Mouse (Mus musculus): ENCODE data around the gene Spag8.
A peak's percentile ranks its signal among the peaks of the same experiment; 100 is the strongest.

The Spag8 gene

GRCm38 (mm10) chr4:43653161-43654015 is at the start of gene Spag8:
TSS of gene Spag8 (minus strand) at chr4:43653594.
- ATAC-seq (ENCODE audit: insufficient number of reproducible peaks, low FRiP score, low TSS enrichment) = no peak

- no peak for ATAC-seq (ENCODE audit: insufficient number of reproducible peaks, low FRiP score, low TSS enrichment)
Measured at GRCm38 (mm10) chr4:43700707-43701106, 47.3 kb upstream of the Spag8 start, which contains the start of gene Olfr70. TSS of gene Olfr70 (minus strand) at chr4:43700807.

- ATAC-seq (ENCODE audit: insufficient number of reproducible peaks, low FRiP score, low TSS enrichment) = peak; percentile 65
Measured at GRCm38 (mm10) chr4:43696561-43696960, 43.2 kb upstream of the Spag8 start.

- no peak for ATAC-seq (ENCODE audit: insufficient number of reproducible peaks, low FRiP score, low TSS enrichment)
Measured at GRCm38 (mm10) chr4:43695249-43695671, 41.9 kb upstream of the Spag8 start.

GRCm38 (mm10) chr4:43694439-43695248 is 41.2 kb upstream of the Spag8 start:
- ATAC-seq (ENCODE audit: insufficient number of reproducible peaks, low FRiP score, low TSS enrichment) = no peak

- no peak for ATAC-seq (ENCODE audit: insufficient number of reproducible peaks, low FRiP score, low TSS enrichment)
Measured at GRCm38 (mm10) chr4:43693806-43694241, 40.4 kb upstream of the Spag8 start.

GRCm38 (mm10) chr4:43691026-43691425 is 37.6 kb upstream of the Spag8 start:
- ATAC-seq (ENCODE audit: insufficient number of reproducible peaks, low FRiP score, low TSS enrichment) = no peak

GRCm38 (mm10) chr4:43690021-43690420 is 36.6 kb upstream of the Spag8 start:
- ATAC-seq (ENCODE audit: insufficient number of reproducible peaks, low FRiP score, low TSS enrichment) = no peak

GRCm38 (mm10) chr4:43679416-43680043 is 26.1 kb upstream of the Spag8 start:
- ATAC-seq (ENCODE audit: insufficient number of reproducible peaks, low FRiP score, low TSS enrichment) = no peak

GRCm38 (mm10) chr4:43678541-43678940 is 25.1 kb upstream of the Spag8 start:
- ATAC-seq (ENCODE audit: insufficient number of reproducible peaks, low FRiP score, low TSS enrichment) = peak; percentile 42; the same call in 1 of the 2 replicates

GRCm38 (mm10) chr4:43675608-43676007 is 22.2 kb upstream of the Spag8 start:
- ATAC-seq (ENCODE audit: insufficient number of reproducible peaks, low FRiP score, low TSS enrichment) = no peak

- ATAC-seq (ENCODE audit: insufficient number of reproducible peaks, low FRiP score, low TSS enrichment) = no peak
Measured at GRCm38 (mm10) chr4:43674974-43675373, 21.6 kb upstream of the Spag8 start.

- ATAC-seq (ENCODE audit: insufficient number of reproducible peaks, low FRiP score, low TSS enrichment) = no peak
Measured at GRCm38 (mm10) chr4:43673703-43674102, 20.3 kb upstream of the Spag8 start.

GRCm38 (mm10) chr4:43672070-43672469 is 18.7 kb upstream of the Spag8 start:
- peak; percentile 41; the same call in 1 of the 2 replicates for ATAC-seq (ENCODE audit: insufficient number of reproducible peaks, low FRiP score, low TSS enrichment)

- peak; percentile 19; the same call in 1 of the 2 replicates for ATAC-seq (ENCODE audit: insufficient number of reproducible peaks, low FRiP score, low TSS enrichment)
Measured at GRCm38 (mm10) chr4:43669428-43669794, 16.0 kb upstream of the Spag8 start.

- peak; percentile 92 for ATAC-seq (ENCODE audit: insufficient number of reproducible peaks, low FRiP score, low TSS enrichment)
Measured at GRCm38 (mm10) chr4:43668782-43669427, 15.5 kb upstream of the Spag8 start, which contains the start of the genes Tmem8b and Fam221b. TSS of gene Tmem8b (plus strand) at chr4:43668971. TSS of gene Fam221b (minus strand) at chr4:43669145.

GRCm38 (mm10) chr4:43666412-43666811 is 13.0 kb upstream of the Spag8 start:
- no peak for ATAC-seq (ENCODE audit: insufficient number of reproducible peaks, low FRiP score, low TSS enrichment)

GRCm38 (mm10) chr4:43657146-43657545 is 3.8 kb upstream of the Spag8 start:
- ATAC-seq (ENCODE audit: insufficient number of reproducible peaks, low FRiP score, low TSS enrichment) = no peak

GRCm38 (mm10) chr4:43656339-43657109 is 3.1 kb upstream of the Spag8 start, which contains the start of gene Hint2:
TSS of gene Hint2 (minus strand) at chr4:43656466.
- ATAC-seq (ENCODE audit: insufficient number of reproducible peaks, low FRiP score, low TSS enrichment) = peak; percentile 97

Data from cerebellum, adult (tissue).